Mouse (Mus musculus): ENCODE results near the gene Btnl6.
"Not testable (repeated sequence)": the region's sequence is repeated elsewhere in the genome, so short reads cannot be mapped to it uniquely, and the experiment has no call there.

Btnl6 gene

DNA sequence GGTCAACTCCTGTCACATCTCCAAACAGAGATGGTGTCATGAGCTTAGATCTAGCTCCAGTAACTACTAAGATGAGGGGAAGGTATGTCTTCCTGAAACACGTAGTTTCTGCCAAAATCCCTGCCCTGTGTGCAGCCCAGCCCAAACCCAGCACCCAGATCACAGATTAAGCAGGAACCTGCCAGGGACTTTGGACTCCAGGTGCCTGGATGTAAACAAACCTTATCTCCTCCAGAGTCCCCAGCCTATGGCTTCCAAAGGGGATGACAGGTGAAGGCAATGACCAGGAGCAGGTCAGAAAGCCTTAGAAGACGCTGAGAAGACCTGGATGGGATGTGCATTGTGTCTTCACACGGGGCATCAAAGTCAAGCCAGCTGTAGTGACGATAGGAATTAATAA lies 19.4 kb downstream of the Btnl6 start:
- DNase-seq (ENCODE audit: extremely low read depth, low read depth, low spot score): not testable (repeated sequence)

DNA sequence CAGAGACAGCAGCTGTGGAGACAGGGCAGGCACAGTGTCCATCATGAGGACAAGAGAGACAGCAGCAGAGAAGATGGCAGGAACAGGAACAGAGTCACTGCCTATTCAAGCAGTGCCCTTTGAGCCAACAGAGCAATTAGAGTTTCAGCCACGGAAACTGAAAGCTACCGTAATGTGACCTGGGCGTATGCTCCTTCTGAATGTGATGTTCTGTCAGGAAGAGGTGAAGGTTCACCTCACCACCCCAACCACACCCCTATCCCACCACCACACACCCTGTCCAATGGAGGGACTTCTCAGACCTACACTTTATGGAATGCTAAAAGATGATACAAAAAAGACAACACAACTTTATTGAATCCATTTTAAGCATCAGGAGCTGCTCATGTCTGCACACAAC lies 19.8 kb downstream of the Btnl6 start:
- DNase-seq (ENCODE audit: extremely low read depth, low read depth, low spot score): not testable (repeated sequence)

DNA sequence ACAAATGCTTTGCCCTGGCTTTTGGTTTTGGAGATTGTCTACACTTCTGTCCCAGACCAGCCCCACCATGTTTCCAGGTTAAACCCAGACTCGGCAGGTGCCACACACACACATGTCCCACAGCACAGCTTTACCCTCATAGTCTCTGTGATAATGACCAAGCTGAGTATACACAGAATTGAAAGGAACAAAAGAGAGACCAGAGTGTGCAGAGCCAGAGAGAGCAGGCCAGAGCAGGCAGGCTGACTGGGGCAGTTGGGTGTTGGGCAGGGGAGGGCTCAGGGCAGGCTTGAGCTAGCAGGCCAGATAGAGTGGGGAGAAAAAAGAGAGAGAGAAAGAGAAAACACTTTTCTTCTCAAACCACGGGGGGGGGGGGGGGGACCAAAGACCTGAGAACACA lies 20.6 kb downstream of the Btnl6 start:
- no peak for DNase-seq (ENCODE audit: extremely low read depth, low read depth, low spot score)

GRCm38 (mm10) chr17:34495156-34495555 lies 22.0 kb downstream of the Btnl6 start:
- DNase-seq (ENCODE audit: extremely low read depth, low read depth, low spot score): not testable (repeated sequence)

GRCm38 (mm10) chr17:34492796-34493195 lies 24.4 kb downstream of the Btnl6 start:
- no peak for DNase-seq (ENCODE audit: extremely low read depth, low read depth, low spot score)

- DNase-seq (ENCODE audit: extremely low read depth, low read depth, low spot score): not testable (repeated sequence)
Observed at GRCm38 (mm10) chr17:34477238-34478013, 39.7 kb downstream of the Btnl6 start, which contains the start of gene Btnl4. Gene Btnl4 (minus strand): TSS chr17:34477318.

- no peak for DNase-seq (ENCODE audit: extremely low read depth, low read depth, low spot score)
Observed at GRCm38 (mm10) chr17:34476427-34476826, 40.7 kb downstream of the Btnl6 start.

DNA sequence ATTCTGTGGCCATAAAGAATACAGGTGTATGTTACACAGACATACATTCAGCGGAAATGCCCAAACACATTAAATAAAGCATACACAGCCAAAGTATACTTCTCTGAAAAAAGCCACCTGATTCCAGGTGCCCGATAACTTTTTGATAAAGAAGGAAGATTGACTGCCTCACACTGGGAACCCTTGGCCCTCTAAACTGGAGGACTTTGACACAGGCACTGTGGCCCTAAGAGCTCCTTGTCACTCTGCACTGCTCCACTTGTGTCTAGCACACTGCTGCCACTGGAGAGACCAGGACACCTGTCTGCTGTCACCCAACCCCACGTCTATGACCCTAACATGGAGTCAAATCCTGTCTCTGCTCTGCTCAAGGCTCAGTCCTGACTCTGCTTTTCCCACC lies 42.1 kb downstream of the Btnl6 start:
- no peak for DNase-seq (ENCODE audit: extremely low read depth, low read depth, low spot score)

DNA sequence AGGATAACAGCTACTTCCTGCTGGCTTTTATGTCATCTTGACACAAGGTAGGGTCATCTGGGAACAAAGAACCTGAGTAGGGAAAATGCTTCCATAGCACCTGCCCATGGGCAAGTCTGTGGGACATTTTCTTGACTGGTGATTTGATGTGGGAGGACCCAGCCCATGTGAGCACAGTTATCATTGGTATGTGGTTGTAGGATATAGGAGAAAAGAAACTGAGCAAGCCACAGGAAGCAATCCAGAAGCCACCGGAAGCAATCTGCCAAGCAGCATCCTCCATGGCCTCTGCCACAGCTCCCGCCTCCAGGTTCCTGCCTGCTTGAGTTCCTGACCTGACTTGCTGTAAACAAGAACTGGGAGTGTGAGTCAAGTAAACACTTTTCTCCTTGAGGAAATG lies 46.7 kb downstream of the Btnl6 start:
- DNase-seq (ENCODE audit: extremely low read depth, low read depth, low spot score): no peak

- DNase-seq (ENCODE audit: extremely low read depth, low read depth, low spot score): not testable (repeated sequence)
Observed at GRCm38 (mm10) chr17:34465906-34466305, 51.2 kb downstream of the Btnl6 start.

- no peak for DNase-seq (ENCODE audit: extremely low read depth, low read depth, low spot score)
Observed at GRCm38 (mm10) chr17:34459255-34459654, 57.9 kb downstream of the Btnl6 start.
